Mouse (Mus musculus): ENCODE data around the gene Ptch2.

DNA sequence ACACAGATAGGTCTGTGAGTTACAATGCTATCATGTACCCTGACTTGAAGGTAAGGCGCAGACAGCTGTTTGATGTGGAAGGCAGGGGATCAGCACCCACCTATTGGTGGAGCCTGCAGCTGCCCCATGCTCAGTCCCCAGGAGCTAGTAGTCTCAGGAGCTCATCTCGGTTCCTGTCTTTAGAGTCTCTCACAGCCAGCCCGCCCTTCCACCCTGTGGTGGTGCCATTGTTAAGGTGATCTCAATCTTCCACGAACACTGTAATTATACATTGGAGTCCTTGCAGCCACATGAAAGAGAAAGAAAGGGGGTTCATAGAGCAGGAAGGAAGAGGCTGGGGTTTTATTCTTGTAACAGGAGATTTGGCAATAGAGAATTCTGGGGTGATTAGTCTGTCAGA lies 4.2 kb downstream of the Ptch2 start:
- no peak for TF ChIP-seq CTCF (IDR thresholded peaks at IDR 0.05; ENCODE audit: low read depth, low read length)
- TF ChIP-seq POLR2A (IDR thresholded peaks at IDR 0.05; ENCODE audit: extremely low read depth, insufficient read depth, low read length), result no peak

Measured in liver, adult 2 months (tissue).